Mouse (Mus musculus) hindbrain, embryonic 11.5 days (tissue): Measurements from ENCODE around the gene Nktr. TPM values are rescaled to one million over a fixed set of nuclear protein-coding genes. Genes with fewer than 3 reads are reported as not detected.

Source experiments
- ATAC-seq: fragments of 200-750 bp; cut with Nextera tagmentation; 2 replicates; pipeline ENCODE4 v1.8.0; 2017; ENCODE audit warnings: mild to moderate bottlenecking, moderate TSS enrichment, moderate library complexity; ENCODE audit not compliant: low FRiP score
- DNase-seq: peaks from one replicate; pipeline ENCODE4 v3.0.0-alpha.2; 2015; ENCODE audit warnings: low spot score
- H3K27ac ChIP-seq: fragments of 300-500 bp; sonication (generic); 2 replicates; pipeline ENCODE4 v1.5.1; 2014; ENCODE audit warnings: mild to moderate bottlenecking, low read depth, low read length
- H3K27me3 ChIP-seq: fragments of 300-500 bp; sonication (generic); 2 replicates; pipeline ENCODE4 v1.6.1; 2014; ENCODE audit warnings: mild to moderate bottlenecking, low read length, moderate library complexity, mixed read lengths; ENCODE audit not compliant: control insufficient read depth, insufficient read depth
- H3K36me3 ChIP-seq: fragments of 300-500 bp; sonication (generic); 2 replicates; pipeline ENCODE4 v1.6.1; 2014; ENCODE audit warnings: mild to moderate bottlenecking, low read length, moderate library complexity, mixed read lengths; ENCODE audit not compliant: control insufficient read depth, insufficient read depth
- H3K4me1 ChIP-seq: fragments of 300-500 bp; sonication (generic); replicated peaks from 2 replicates; pipeline ENCODE4 v1.6.1; 2014; ENCODE audit warnings: low read length, mixed read lengths; ENCODE audit not compliant: control insufficient read depth, insufficient read depth
- H3K4me2 ChIP-seq: fragments of 300-500 bp; sonication (generic); replicated peaks from 2 replicates; pipeline ENCODE4 v1.6.1; 2014; ENCODE audit warnings: mild to moderate bottlenecking, low read depth, low read length
- H3K4me3 ChIP-seq: fragments of 300-500 bp; sonication (generic); 2 replicates; pipeline ENCODE4 v1.5.1; 2014; ENCODE audit warnings: low read depth, low read length
- H3K9ac ChIP-seq: fragments of 300-500 bp; sonication (generic); 2 replicates; pipeline ENCODE4 v1.6.1; 2014; ENCODE audit warnings: low read depth, low read length
- H3K9me3 ChIP-seq: fragments of 300-500 bp; sonication (generic); 2 replicates; pipeline ENCODE4 v1.6.1; 2016; ENCODE audit warnings: low read length; ENCODE audit not compliant: control insufficient read depth
- WGBS: fragments of 180-500 bp; shearing (Covaris S2); extraction: QIAGEN DNeasy Blood & Tissue Kit; methylation state at CpG from one replicate; pipeline ENCODE4 v1.1.7; 2014; 5-methylcytosine and 5-hydroxymethylcytosine counted together
- polyA plus RNA-seq: library from polyadenylated mRNA; unstranded; fragments of >200 nt; fragmentation: Nextera tagmentation; extraction: Ambion mirVana; gene quantifications from 2 replicates; pipeline ENCODE4 v1.2.1, GENCODE M21; 2014

The Nktr gene
- polyA plus RNA-seq, 1 experiment from 2014 or later, result 105 TPM

DNA sequence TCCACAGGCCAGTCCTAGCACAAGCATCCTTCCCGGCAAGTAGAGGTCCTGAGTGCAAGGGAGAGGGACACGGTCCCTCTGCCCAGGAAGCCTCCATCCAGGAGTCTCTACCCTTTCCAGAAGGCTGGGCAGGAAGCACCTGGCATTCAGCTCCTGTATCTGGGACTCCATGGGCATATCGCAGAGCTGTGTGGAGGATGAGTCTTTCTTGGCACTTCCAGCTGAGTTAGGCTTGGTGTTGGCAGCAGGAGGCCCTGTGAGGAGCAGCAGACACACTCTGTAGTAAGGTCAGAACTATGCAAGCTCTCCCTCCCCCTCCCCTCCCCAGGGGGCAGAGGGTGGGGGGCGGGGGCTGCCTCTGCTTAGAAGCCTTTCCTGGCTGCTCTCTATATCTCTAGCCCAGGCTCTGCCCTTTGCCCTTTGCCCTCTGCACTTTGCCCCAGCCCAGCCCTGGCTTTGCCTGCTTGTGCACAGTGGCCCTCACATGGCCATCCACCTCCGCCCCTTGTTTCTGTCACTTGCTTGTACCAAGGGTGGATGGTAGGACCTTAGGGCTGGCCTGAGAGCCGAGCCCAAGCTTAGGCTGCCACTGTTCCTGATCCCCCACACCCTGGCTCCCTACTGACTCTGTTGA, 80.0 kb downstream of the Nktr start:
- Histone ChIP-seq H3K27ac (no peak overlapping the region), H3K4me3 (no peak overlapping the region), H3K36me3 (no peaks in the 10 kb centered on the region), H3K9me3 (no peaks in the 10 kb centered on the region), H3K4me1 (no peaks in the 10 kb centered on the region), H3K4me2 (no peak overlapping the region), H3K27me3 (no peaks in the 10 kb centered on the region), H3K9ac (no peak overlapping the region)
- WGBS, result 29% methylated on average over 6 of the region's 6 CpGs
- ATAC-seq (no peak), DNase-seq (no peak)

DNA sequence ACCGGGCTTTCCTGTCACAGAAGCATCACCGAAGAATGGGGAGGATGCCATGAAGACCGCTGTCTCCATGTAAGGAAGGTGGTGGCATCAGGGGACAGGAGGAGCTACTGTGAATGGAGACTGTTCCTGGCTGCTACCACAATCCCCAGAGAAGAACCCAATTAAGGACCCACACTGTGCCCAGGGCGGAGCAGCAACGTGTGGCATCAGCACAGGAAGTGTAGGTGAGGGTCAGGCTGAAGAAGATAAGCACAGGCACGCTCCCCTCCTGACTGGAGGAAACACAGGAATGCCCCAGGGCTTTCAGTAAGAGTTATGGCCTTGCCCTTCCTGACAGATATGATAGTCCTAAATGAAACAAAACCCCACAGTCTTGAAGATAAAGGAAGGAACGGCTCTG, 83.8 kb downstream of the Nktr start:
- H3K27ac ChIP-seq, result no peak overlapping the region
- H3K4me3 ChIP-seq, result no peak overlapping the region
- no peaks in the 10 kb centered on the region for H3K9me3 ChIP-seq
- no peaks in the 10 kb centered on the region for H3K27me3 ChIP-seq
- ATAC-seq, result no peak
- no peaks in the 10 kb centered on the region for H3K36me3 ChIP-seq
- no peak overlapping the region for H3K9ac ChIP-seq
- 71% methylated on average over 7 of the region's 7 CpGs for WGBS
- DNase-seq, result no peak
- H3K4me2 ChIP-seq, result no peak overlapping the region
- no peaks in the 10 kb centered on the region for H3K4me1 ChIP-seq

Other genes with a start within 250 kb of the Nktr start
- 0.68 and 1.0 TPM in 2 replicates for gene Cck, start 223.5 kb upstream of the Nktr start, polyA plus RNA-seq
- gene Lyzl4, start 77.1 kb upstream of the Nktr start, polyA plus RNA-seq, result 0.25 TPM in 1 of 2 replicates, not detected in the other
- gene Vipr1, start 76.5 kb upstream of the Nktr start, polyA plus RNA-seq, result 0.57 and 0.67 TPM in 2 replicates
- 15.7 and 22.9 TPM in 2 replicates for gene Sec22c, start 13.7 kb upstream of the Nktr start, polyA plus RNA-seq
- 122 and 131 TPM in 2 replicates for gene Ss18l2, start 8.8 kb upstream of the Nktr start, polyA plus RNA-seq
- 6.0 and 7.2 TPM in 2 replicates for gene Zfp651, start 40.2 kb downstream of the Nktr start, polyA plus RNA-seq
- gene Klhl40, start 58.4 kb downstream of the Nktr start, polyA plus RNA-seq, result 0.57 and 0.78 TPM in 2 replicates
- not detected in 2 replicates for gene Hhatl, start 73.3 kb downstream of the Nktr start, polyA plus RNA-seq
- 2.4 and 4.0 TPM in 2 replicates for gene Ccdc13, start 120.3 kb downstream of the Nktr start, polyA plus RNA-seq
- 149 and 158 TPM in 2 replicates for gene Higd1a, start 139.2 kb downstream of the Nktr start, polyA plus RNA-seq
- 1.2 and 1.4 TPM in 2 replicates for gene Ackr2, start 179.2 kb downstream of the Nktr start, polyA plus RNA-seq
- gene Cyp8b1, start 197.1 kb downstream of the Nktr start, polyA plus RNA-seq, result not detected in 2 replicates
- 0.29 and 0.46 TPM in 2 replicates for gene Fam198a, start 231.8 kb downstream of the Nktr start, polyA plus RNA-seq